Mouse (Mus musculus) liver, embryonic 11.5 days (tissue): ENCODE measurements around the gene Incenp. TPM values are rescaled to one million over a fixed set of nuclear protein-coding genes. Genes with fewer than 3 reads are reported as not detected.

Experiments used
- microRNA-seq: library from miRNA; unstranded; fragments of <30 nt; microRNA quantifications from one replicate; pipeline ENCODE4, GENCODE M21; 2017; ENCODE audit warnings: borderline number of aligned reads
- polyA plus RNA-seq: library from polyadenylated mRNA; unstranded; fragments of >200 nt; fragmentation: Nextera tagmentation; extraction: Ambion mirVana; gene quantifications from 2 replicates; pipeline ENCODE4 v1.2.1, GENCODE M21; 2014

Incenp gene
- polyA plus RNA-seq, 1 experiment from 2014 or later = 116 TPM

Small RNA genes lying within 50 kb of the gene (microRNA-seq; reads per million reads assigned to microRNA genes)
- gene Gm22369 = not detected
- gene Gm24484 = not detected

Other genes with a start within 250 kb of the Incenp start
- not detected in 2 replicates for gene Scgb2a2, start 52.0 kb downstream of the Incenp start, polyA plus RNA-seq
- gene Fth1, start 81.0 kb upstream of the Incenp start, polyA plus RNA-seq = 3,796 and 3,887 TPM in 2 replicates
- 0.31 and 0.59 TPM in 2 replicates for gene Best1, start 102.1 kb upstream of the Incenp start, polyA plus RNA-seq
- gene Rab3il1, start 102.1 kb upstream of the Incenp start, polyA plus RNA-seq = 133 and 137 TPM in 2 replicates
- 7.2 and 7.3 TPM in 2 replicates for gene Fads3, start 142.0 kb upstream of the Incenp start, polyA plus RNA-seq
- gene Fads2, start 202.2 kb upstream of the Incenp start, polyA plus RNA-seq = 48.8 and 54.3 TPM in 2 replicates